9 mouse cellular contexts compared by ENCODE assay signal in the genomic region with DNA sequence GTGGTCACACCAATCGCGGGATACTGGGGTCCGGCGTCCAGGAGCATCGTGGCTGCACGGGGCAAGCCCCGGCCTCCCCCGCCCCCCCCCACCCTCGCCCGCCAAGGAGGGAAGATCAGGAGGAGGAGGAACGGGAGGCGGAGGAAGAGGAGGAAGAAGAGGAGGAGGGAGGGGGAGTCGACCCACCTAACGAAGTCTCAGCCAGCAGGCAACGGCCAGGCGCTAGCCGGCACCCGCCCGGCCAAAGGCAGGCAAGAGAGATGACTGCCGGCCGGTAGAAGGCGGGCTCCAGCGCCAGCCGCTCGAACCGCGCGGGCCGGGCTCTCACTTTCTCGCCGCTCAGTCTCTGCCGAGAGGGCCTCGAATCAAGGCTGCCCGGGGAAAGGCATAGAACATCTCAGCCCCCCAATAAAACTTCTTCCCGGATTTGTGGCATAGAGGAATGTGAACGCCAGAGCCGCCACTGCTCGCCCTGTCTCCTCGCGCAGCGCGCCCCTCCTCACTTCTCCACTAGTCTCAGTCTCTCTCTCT. TPM values are rescaled to one million over a fixed set of nuclear protein-coding genes. Genes with fewer than 3 reads are reported as not detected.
A peak's percentile ranks its signal among the peaks of the same experiment; 100 is the strongest.
DNase-seq lines count a peak whose midpoint lies in the region; ATAC-seq and TF ChIP-seq lines count a peak whose summit lies in the region.
"Had no signal": no experiment of that assay in that cellular context is flagged by ENCODE, and none has a peak within 500 bp of the region (broad histone marks: within the 10 kb centered on the region; RNA-seq: fewer than 3 reads in every experiment).

No protein-coding gene starts in this region.

- peak; percentile 63; the same call in 1 of the 2 replicates for ATAC-seq in intestine, embryonic 15.5 days
- peak; percentile 10 for ATAC-seq in neural tube, embryonic 12.5 days (ENCODE audit: low FRiP score, low read depth)

- no peak for TF ChIP-seq POLR2A in liver, adult 2 months (IDR thresholded peaks at IDR 0.05; ENCODE audit: extremely low read depth, insufficient read depth, low read length)

- 3% methylated on average over 41 of the region's 42 CpGs for WGBS in liver, adult 2 months
- WGBS in intestine, embryonic 15.5 days, result under 1% methylated on average over 42 of the region's 42 CpGs
- WGBS in neural tube, embryonic 12.5 days, result 0% methylated on average over 41 of the region's 42 CpGs

- peak overlapping the region; percentile 8; the same call in 1 of the 2 replicates for H3K4me3 ChIP-seq in liver, adult 2 months (ENCODE audit: insufficient read depth, low read depth, low read length)
- H3K4me3 ChIP-seq in intestine, embryonic 15.5 days (replicated peaks), result peak overlapping the region; percentile 22
- peak overlapping the region; percentile 82 for H3K4me3 ChIP-seq in neural tube, embryonic 12.5 days

- H3K9me3 ChIP-seq in intestine, embryonic 15.5 days, result no peaks in the 10 kb centered on the region
- H3K9me3 ChIP-seq in neural tube, embryonic 12.5 days, result no peaks in the 10 kb centered on the region

- DNase-seq in liver, adult 2 months (ENCODE audit: extremely low read depth, low read depth, low spot score), result no peak
- DNase-seq in liver, result no peak
- peak; percentile 77 for DNase-seq in embryo, embryonic 10.5 days (ENCODE audit: low spot score)
- no peak for DNase-seq in spleen, postnatal 14 days (ENCODE audit: low spot score in 2 of 2)
- no peak for DNase-seq in natural killer cell, adult 2 months (ENCODE audit: low spot score in 2 of 2)
- no peak for DNase-seq in thymus, postnatal 0 days (ENCODE audit: low spot score)

- no peak overlapping the region for H3K9ac ChIP-seq in liver, adult 2 months (ENCODE audit: low read depth, low read length)
- no peak overlapping the region for H3K9ac ChIP-seq in intestine, embryonic 15.5 days
- peak overlapping the region; percentile 98 for H3K9ac ChIP-seq in neural tube, embryonic 12.5 days

- no peaks in the 10 kb centered on the region for H3K79me2 ChIP-seq in liver, adult 2 months (ENCODE audit: control insufficient read depth, insufficient read depth, low read length)

- H3K4me1 ChIP-seq in liver, adult 2 months (ENCODE audit: control insufficient read depth, insufficient read depth, low read length), result no peaks in the 10 kb centered on the region; the same call in 1 of the 2 replicates
- H3K4me1 ChIP-seq in intestine, embryonic 15.5 days (replicated peaks), result peaks cover 12% of the 10 kb centered on the region; the same call in 1 of the 2 replicates
- no peaks in the 10 kb centered on the region for H3K4me1 ChIP-seq in neural tube, embryonic 12.5 days

- H3K4me2 ChIP-seq in intestine, embryonic 15.5 days (replicated peaks), result peak overlapping the region; percentile 57
- peak overlapping the region; percentile 60 for H3K4me2 ChIP-seq in neural tube, embryonic 12.5 days (replicated peaks)

- no peaks in the 10 kb centered on the region for H3K36me3 ChIP-seq in liver, adult 2 months (ENCODE audit: control insufficient read depth, insufficient read depth, low read length)
- H3K36me3 ChIP-seq in intestine, embryonic 15.5 days, result no peaks in the 10 kb centered on the region
- peaks cover 12% of the 10 kb centered on the region; the same call in 1 of the 2 replicates for H3K36me3 ChIP-seq in neural tube, embryonic 12.5 days

- peaks cover 45% of the 10 kb centered on the region for H3K27me3 ChIP-seq in liver, adult 2 months (ENCODE audit: control insufficient read depth, insufficient read depth, low read length)
- peaks cover 83% of the 10 kb centered on the region for H3K27me3 ChIP-seq in intestine, embryonic 15.5 days (replicated peaks)
- peaks cover 30% of the 10 kb centered on the region for H3K27me3 ChIP-seq in neural tube, embryonic 12.5 days (replicated peaks)

- no peak for TF ChIP-seq CTCF in liver, adult 2 months (IDR thresholded peaks at IDR 0.05; ENCODE audit: low read depth, low read length)

- H3K27ac ChIP-seq in liver, adult 2 months (replicated peaks; ENCODE audit: insufficient read depth, low read depth, low read length), result no peak overlapping the region
- no peak overlapping the region for H3K27ac ChIP-seq in intestine, embryonic 15.5 days
- H3K27ac ChIP-seq in neural tube, embryonic 12.5 days, result peak overlapping the region; percentile 98

RNA-seq across cellular contexts. Expression of a gene that starts 0.6 kb away (rescaled TPM):
- under 0.01 TPM in 1 of 2 replicates, not detected in the other for total RNA-seq in liver, adult 2 months (2014; rRNA removed)
- polyA plus RNA-seq in liver, adult 2 months (2012; rRNA removed), result not detected in 2 replicates
- polyA plus RNA-seq in intestine, embryonic 15.5 days (2015; fragmentation: Nextera tagmentation; extraction: Ambion mirVana), result 0.09 TPM in 1 of 2 replicates, not detected in the other
- polyA plus RNA-seq in neural tube, embryonic 12.5 days (2016; fragmentation: Nextera tagmentation; extraction: Ambion mirVana), result 19.0 and 19.9 TPM in 2 replicates
- not detected in 2 replicates for polyA plus RNA-seq in thymus, postnatal 0 days (2015; fragmentation: Nextera tagmentation; extraction: Ambion mirVana)
- total RNA-seq: adrenal gland, postnatal 36 days had no signal

RNA-seq across cellular contexts. Expression of a gene that starts 2.8 kb away (rescaled TPM):
- not detected in 2 replicates for total RNA-seq in liver, adult 2 months (2014; rRNA removed)
- polyA plus RNA-seq in liver, adult 2 months (2012; rRNA removed), result not detected in 2 replicates
- 0.16 TPM in 1 of 2 replicates, not detected in the other for polyA plus RNA-seq in intestine, embryonic 15.5 days (2015; fragmentation: Nextera tagmentation; extraction: Ambion mirVana)
- polyA plus RNA-seq in neural tube, embryonic 12.5 days (2016; fragmentation: Nextera tagmentation; extraction: Ambion mirVana), result 62.8 and 66.6 TPM in 2 replicates
- polyA plus RNA-seq in thymus, postnatal 0 days (2015; fragmentation: Nextera tagmentation; extraction: Ambion mirVana), result not detected in 2 replicates
- total RNA-seq: adrenal gland, postnatal 36 days had no signal

Comparison
In these comparisons a context has a peak if more than half of its experiments do, and no peak if none do; other contexts are left out.
1. H3K4me3 ChIP-seq: peak in every context shown above with its lines; median percentile 82 in neural tube, embryonic 12.5 days; 22 in intestine, embryonic 15.5 days; 8 in liver, adult 2 months.
2. RNA of a gene that starts 0.6 kb away (polyA plus RNA-seq): 19.0 to 19.9 TPM in neural tube, embryonic 12.5 days; not detected in liver, adult 2 months, not detected in thymus, postnatal 0 days and 0.09 TPM in intestine, embryonic 15.5 days; every median in the first group is over 10 times any median in the second.
3. RNA of a gene that starts 2.8 kb away (polyA plus RNA-seq): 62.8 to 66.6 TPM in neural tube, embryonic 12.5 days; 0.16 TPM in intestine, embryonic 15.5 days, not detected in liver, adult 2 months and not detected in thymus, postnatal 0 days; every median in the first group is over 10 times any median in the second.